Mouse (Mus musculus) embryo, embryonic 11 days (tissue): ENCODE results near the gene Nfatc2.

Experiments used
- DNase-seq: peaks from one replicate; pipeline ENCODE4 v3.0.0-alpha.2; 2015

Nfatc2 gene

GRCm38 (mm10) chr2:168575834-168576233, 25.6 kb downstream of the Nfatc2 start:
- DNase-seq: no peak

- no peak for DNase-seq
Measured at GRCm38 (mm10) chr2:168574934-168575333, 26.5 kb downstream of the Nfatc2 start.

- no peak for DNase-seq
Measured at GRCm38 (mm10) chr2:168573866-168574265, 27.6 kb downstream of the Nfatc2 start.

DNA sequence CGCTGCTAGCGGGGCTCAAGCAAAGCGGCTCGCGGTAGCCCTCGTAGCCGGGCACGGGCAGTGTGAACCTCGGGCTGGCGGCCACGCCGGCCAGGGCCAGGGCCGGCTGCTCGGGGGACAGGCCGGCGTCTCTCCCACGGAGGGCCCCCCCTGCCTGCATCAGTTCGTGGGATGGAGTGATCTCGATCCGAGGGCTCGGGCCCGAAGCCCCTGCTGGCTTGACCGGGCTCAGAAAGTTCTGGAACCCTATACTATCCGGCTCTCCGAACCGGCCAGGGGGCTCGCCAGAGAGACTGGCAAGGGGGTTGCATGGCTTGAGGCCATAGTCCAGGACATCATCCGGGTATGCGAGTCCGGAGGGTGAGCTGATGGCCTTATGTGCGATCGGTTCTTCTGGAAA, 30.2 kb downstream of the Nfatc2 start:
- DNase-seq: no peak

- DNase-seq: no peak
Measured at GRCm38 (mm10) chr2:168565538-168566253, 35.8 kb downstream of the Nfatc2 start.

DNA sequence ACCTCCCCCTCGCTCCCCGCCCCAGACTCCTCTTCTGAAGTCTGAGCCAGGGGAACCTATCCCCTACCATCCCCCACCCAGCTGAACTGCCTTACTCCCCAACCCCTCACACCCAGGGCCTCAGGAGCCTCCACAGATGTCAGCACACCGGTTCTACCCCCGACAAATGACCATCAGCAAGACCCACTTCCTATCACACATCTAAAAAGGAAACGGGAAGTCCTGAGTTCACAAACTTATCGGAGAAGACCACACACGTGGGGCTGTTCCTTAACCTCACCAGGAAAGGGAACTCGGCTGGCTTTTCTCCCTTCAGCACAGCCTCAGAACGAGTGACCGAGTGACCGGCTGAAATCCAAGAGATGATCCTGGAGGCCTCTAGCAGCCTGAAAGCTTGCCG, 38.3 kb downstream of the Nfatc2 start:
- DNase-seq: peak; percentile 33

- no peak for DNase-seq
Measured at GRCm38 (mm10) chr2:168557035-168557434, 44.4 kb downstream of the Nfatc2 start.

DNA sequence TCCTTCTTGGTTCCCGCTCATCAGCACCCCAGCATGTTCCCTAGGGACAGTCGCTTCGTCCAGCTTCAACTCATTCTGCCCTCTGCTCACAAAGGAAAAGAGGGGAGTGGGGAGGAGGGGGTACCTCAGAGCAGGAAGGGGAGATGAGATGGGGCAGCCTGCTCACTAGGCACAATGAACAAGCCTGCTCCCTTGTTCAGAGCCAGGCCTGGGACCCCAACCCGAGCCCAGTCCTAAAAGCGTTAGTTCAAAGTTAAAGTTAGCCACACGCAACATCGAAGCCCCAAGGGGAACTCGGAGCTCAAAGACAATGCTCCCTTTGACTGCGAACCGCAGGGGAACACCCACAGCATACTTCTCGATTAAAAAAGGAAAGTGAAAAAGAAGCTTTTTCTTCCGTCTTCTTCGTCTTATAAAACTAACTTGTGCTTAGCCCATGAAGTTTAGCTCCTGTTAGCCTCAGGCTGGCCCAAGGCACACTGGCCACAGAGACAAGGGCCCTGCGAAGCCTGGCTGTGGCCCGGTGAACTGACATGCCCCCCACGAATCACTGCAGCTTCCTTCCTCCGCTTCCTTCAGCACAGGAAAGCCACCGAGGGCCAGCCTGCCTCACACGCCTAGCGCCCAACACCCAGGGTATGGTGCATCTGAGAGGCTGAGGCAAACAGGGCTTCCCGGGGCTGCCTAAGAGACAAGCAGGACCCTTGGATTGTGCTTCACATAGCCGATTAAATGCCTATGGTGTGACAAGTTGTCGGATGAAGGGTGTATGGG, 45.4 kb downstream of the Nfatc2 start:
- peak; percentile 27 for DNase-seq

DNA sequence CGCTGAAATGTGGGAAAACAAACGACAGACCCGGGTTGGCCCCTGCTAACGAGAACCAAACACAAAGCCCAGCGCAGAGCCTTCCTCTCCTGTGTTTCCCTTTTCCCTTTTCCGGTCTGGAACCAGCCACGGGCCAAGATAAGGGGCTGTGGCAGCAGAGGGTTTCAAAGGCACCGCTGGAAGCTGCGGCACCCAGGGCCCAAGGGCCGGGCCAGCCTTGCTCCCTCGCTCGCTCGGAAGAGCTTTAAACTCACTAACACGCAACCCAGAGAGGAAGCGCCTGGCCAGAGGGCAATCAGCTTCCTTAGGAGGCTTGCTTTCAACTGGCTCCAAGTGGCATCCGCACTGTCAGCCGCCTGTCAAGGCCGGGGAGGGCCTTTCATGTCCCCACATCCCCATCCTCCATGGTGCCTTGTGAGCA, 47.9 kb downstream of the Nfatc2 start:
- DNase-seq: peak; percentile 59

- DNase-seq: peak; percentile 22
Measured at GRCm38 (mm10) chr2:168552405-168552804, 49.1 kb downstream of the Nfatc2 start.

GRCm38 (mm10) chr2:168551218-168551617, 50.2 kb downstream of the Nfatc2 start:
- DNase-seq: no peak

GRCm38 (mm10) chr2:168549326-168549725, 52.1 kb downstream of the Nfatc2 start:
- no peak for DNase-seq

- no peak for DNase-seq
Measured at GRCm38 (mm10) chr2:168548008-168548407, 53.4 kb downstream of the Nfatc2 start.

DNA sequence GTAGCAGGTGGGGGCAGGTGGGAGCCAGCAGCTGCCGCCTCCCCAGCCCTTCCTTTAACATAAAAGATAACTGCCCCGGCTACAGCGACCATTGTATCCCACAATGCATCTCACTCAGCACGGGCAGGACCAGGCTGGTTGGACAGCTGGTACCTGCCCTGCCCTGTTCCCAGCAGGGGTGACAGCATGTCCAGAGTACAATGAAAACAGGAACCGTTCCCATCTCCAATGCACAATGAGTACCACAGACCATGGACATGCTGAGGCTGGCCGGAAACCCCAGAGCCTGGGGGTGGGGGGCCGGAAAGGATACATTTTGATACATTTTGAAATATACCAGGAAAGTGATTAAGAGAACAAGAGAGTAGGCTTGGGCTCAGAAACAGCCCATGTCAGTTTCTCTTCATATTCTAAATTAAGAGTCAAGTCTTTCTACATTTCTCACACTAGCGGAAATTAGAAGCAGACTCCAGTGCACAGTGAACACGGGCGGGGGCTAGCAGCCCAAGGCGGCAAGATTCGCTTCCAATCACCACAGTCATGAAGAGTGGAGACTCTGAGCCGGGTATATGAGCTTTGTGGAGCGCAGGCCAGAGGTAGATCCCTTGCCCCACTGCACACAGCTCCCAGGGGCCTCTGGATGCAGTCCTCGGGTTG, 55.4 kb downstream of the Nfatc2 start:
- DNase-seq: no peak

- peak; percentile 50 for DNase-seq
Measured at GRCm38 (mm10) chr2:168544102-168544501, 57.4 kb downstream of the Nfatc2 start.

- no peak for DNase-seq
Measured at GRCm38 (mm10) chr2:168543026-168543425, 58.4 kb downstream of the Nfatc2 start.

- no peak for DNase-seq
Measured at GRCm38 (mm10) chr2:168541223-168541622, 60.2 kb downstream of the Nfatc2 start.

- DNase-seq: no peak
Measured at GRCm38 (mm10) chr2:168539594-168540222, 61.7 kb downstream of the Nfatc2 start.

GRCm38 (mm10) chr2:168539026-168539425, 62.4 kb downstream of the Nfatc2 start:
- no peak for DNase-seq

GRCm38 (mm10) chr2:168532061-168532833, 69.2 kb downstream of the Nfatc2 start:
- DNase-seq: no peak

- no peak for DNase-seq
Measured at GRCm38 (mm10) chr2:168528551-168528950, 72.9 kb downstream of the Nfatc2 start.

DNA sequence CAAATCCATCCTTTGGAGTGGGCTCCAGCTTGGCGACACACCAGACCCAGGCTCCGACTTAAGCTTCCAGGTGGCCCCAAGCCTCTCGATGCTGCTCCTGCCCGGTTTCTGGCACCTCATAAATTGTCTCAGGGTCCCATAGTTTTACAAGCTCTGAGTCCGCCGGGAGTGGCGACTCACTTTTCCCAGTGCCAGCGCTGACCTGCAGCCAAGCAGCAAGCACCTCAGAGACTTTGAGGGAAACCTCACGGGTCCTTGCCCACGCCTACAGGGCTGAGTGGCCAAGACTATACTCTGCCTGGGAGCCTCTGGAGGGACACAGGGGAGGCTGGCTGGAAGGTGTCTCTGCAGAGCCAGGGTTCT, 74.0 kb downstream of the Nfatc2 start:
- no peak for DNase-seq
